Mouse (Mus musculus) Patski (cell line): ENCODE measurements around the gene 9230113P08Rik. TPM values are rescaled to one million over a fixed set of nuclear protein-coding genes. Genes with fewer than 3 reads are reported as not detected.
"Not testable (repeated sequence)": the region's sequence is repeated elsewhere in the genome, so short reads cannot be mapped to it uniquely, and the experiment has no call there.

ENCODE experiments used
- ATAC-seq: fragments of 100-300 bp; one replicate; pipeline ENCODE4 v1.8.0; 2021
- CTCF ChIA-PET: fragments of 350-600 bp; sonication (Branson Sonifier 250); formaldehyde crosslinking; loops from one replicate; lab custom pipeline; 2022; ENCODE audit warnings: inconsistent platforms; lab: Charles Lee
- POLR2A ChIA-PET: fragments of 350-600 bp; sonication (Branson Sonifier 250); formaldehyde crosslinking; loops from one replicate; lab custom pipeline; 2022; ENCODE audit warnings: antibody characterized with exemption, inconsistent platforms; lab: Charles Lee
- DNase-seq: peaks from one replicate; pipeline ENCODE4 v3.0.0-alpha.2; 2011; ENCODE audit warnings: low read depth, low spot score
- H3K27me3 ChIP-seq: fragments of 371-371 bp; one replicate; pipeline ENCODE4 v1.5.1; 2021
- CTCF ChIP-seq: fragments of 100-300 bp; IDR thresholded peaks from one replicate; pipeline ENCODE4 v1.5.1; 2021
- in situ Hi-C: fragments of 300-500 bp; cut with MboI; formaldehyde crosslinking; loops from 3 replicates; pipeline ENCODE4 v1.11.1; 2018; ENCODE audit warnings: low pct_unique_long_range_greater_than_20kb, mixed read lengths
- polyA plus RNA-seq: library from polyadenylated mRNA; unstranded; gene quantifications from one replicate; pipeline ENCODE4 v1.2.3, GENCODE M21; 2021

The 9230113P08Rik gene
- polyA plus RNA-seq: not detected

DNA sequence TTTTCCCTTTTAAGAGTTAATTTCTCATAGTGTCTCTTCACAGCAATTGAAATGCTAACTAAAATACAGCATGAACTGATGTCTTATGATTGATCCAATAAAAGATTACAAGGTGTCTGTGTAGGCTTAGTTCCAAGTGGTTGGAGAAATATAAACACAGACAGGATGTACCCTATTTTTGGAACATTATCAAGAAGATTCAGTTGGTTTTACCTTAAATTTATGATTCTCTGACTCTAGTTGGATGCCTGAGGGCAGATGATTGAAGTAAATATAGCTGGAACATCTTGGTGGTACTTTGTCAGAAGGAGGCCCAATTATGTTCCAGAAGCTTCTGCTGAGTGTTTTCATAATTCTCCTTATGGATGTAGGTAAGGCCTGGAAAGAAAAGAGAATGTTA is at the start of gene 9230113P08Rik:
Gene 9230113P08Rik (plus strand): TSS at position 301 of the 400 bp plus-strand sequence.
- in situ Hi-C loops, CTCF ChIA-PET, ATAC-seq, DNase-seq, H3K27me3 ChIP-seq: not testable (repeated sequence)
- POLR2A ChIA-PET: interaction anchor here (0.5 kb wide), 1 partner anchor 481 kb away, joined by 3 read pairs; no protein-coding TSS in a partner anchor

DNA sequence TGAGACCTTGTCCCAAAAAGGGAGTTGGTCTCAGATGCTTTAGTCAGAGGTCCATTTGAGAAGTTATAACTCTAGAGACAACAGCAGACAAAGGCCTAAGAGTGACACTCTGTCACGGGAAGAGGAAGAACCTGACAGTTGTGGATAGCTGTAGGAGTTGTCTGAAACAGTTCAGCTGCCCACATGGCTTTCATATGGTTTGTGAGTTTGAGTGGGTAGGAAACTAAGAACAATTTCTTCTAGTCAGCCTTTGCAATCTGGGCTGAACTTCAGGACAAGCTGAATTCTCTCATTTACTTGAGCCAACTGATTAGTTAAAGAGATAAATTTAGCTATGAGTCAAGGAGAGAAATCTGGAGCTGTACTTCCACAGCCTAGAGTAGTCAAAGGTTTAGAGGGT is 15.1 kb upstream of the 9230113P08Rik start:
- CTCF ChIA-PET, DNase-seq, H3K27me3 ChIP-seq, POLR2A ChIA-PET, ATAC-seq: not testable (repeated sequence)
- in situ Hi-C loops: loop anchor here (10.0 kb wide), 1 partner anchor 282 kb away; no protein-coding TSS in a partner anchor

- ATAC-seq (no peak), DNase-seq (no peak)
- in situ Hi-C loops: no loop called here
- ChIA-PET CTCF (no interaction called here), POLR2A (no interaction called here)
- no peak for TF ChIP-seq CTCF
- no peaks in the 10 kb centered on the region for H3K27me3 ChIP-seq
These were observed 3.7 kb upstream of the 9230113P08Rik start for GRCm38 (mm10) chr9:35904494-35904893.

DNA sequence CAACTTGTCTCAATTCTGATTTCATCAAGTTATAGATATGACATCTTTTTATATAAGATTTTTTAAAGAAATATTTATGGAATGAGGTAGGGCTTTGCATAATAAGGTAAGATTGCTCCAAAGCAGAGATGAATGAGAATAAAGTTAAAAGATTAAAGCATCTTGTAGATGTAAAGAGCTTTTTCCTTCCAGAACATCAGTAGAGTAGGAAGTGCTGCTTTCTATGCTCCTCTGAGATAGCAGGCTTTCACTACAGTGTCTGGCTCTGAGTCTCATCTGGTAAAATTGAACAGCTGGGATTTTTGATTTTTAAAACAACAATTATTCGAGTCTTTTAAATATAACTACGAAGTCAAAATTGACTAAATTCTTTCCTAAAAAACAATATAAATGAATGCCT is 22.6 kb downstream of the 9230113P08Rik start:
- H3K27me3 ChIP-seq: no peaks in the 10 kb centered on the region
- TF ChIP-seq CTCF: no peak

More for the DNA sequence above, 22.6 kb downstream of the 9230113P08Rik start:
- ChIA-PET CTCF (no interaction called here), POLR2A (no interaction called here)
- DNase-seq (no peak), ATAC-seq (no peak)
- in situ Hi-C loops: loop anchor here (5.0 kb wide), 1 partner anchor 336 kb away; no protein-coding TSS in a partner anchor

Other genes starting within 250 kb of the 9230113P08Rik start
- not detected for gene Pate1, start 221.0 kb upstream of the 9230113P08Rik start, polyA plus RNA-seq
- not detected for gene Gm17677, start 167.4 kb upstream of the 9230113P08Rik start, polyA plus RNA-seq
- gene Gm17727, start 130.3 kb upstream of the 9230113P08Rik start, polyA plus RNA-seq: not detected
- gene Gm27235, start 118.3 kb upstream of the 9230113P08Rik start, polyA plus RNA-seq: not detected
- not detected for gene D730048I06Rik, start 118.3 kb upstream of the 9230113P08Rik start, polyA plus RNA-seq
- not detected for gene 9230110F15Rik, start 64.3 kb upstream of the 9230113P08Rik start, polyA plus RNA-seq
- gene Gm5916, start 220.4 kb downstream of the 9230113P08Rik start, polyA plus RNA-seq: not detected